Mouse (Mus musculus): Measurements from ENCODE around the gene Tbx10. TPM values are rescaled to one million over a fixed set of nuclear protein-coding genes. Genes with fewer than 3 reads are reported as not detected.

Tbx10 gene
- polyA plus RNA-seq, 1 experiment, result not detected

GRCm38 (mm10) chr19:3980917-3981316 lies 11.6 kb upstream of the Tbx10 start:
- peaks cover 2% of the 10 kb centered on the region for H3K4me1 ChIP-seq (ENCODE audit: control insufficient read depth, insufficient read depth, low read length)
- no peak overlapping the region for H3K4me3 ChIP-seq (ENCODE audit: low read depth, low read length)
- H3K9me3 ChIP-seq (replicated peaks; ENCODE audit: control insufficient read depth, insufficient read depth, low read length, poor library complexity, severe bottlenecking), result no peaks in the 10 kb centered on the region
- H3K27me3 ChIP-seq (ENCODE audit: control insufficient read depth, insufficient read depth, low read length, poor library complexity, severe bottlenecking), result no peaks in the 10 kb centered on the region
- no peak overlapping the region for H3K9ac ChIP-seq (ENCODE audit: low read depth, poor library complexity, severe bottlenecking)
- TF ChIP-seq CTCF (IDR thresholded peaks at IDR 0.05; ENCODE audit: low read depth, low read length), result no peak
- no peak for TF ChIP-seq POLR2A (IDR thresholded peaks at IDR 0.05; ENCODE audit: insufficient read depth, low read length)
- no peak for TF ChIP-seq EP300 (IDR thresholded peaks at IDR 0.05; ENCODE audit: insufficient read depth, low read depth, low read length)
- no peaks in the 10 kb centered on the region for H3K36me3 ChIP-seq (ENCODE audit: control insufficient read depth, insufficient read depth, low read length, poor library complexity, severe bottlenecking)
- H3K27ac ChIP-seq (ENCODE audit: insufficient read depth, low read length), result no peak overlapping the region

GRCm38 (mm10) chr19:3983527-3984200 lies 8.9 kb upstream of the Tbx10 start:
- Histone ChIP-seq H3K36me3 (ENCODE audit: control insufficient read depth, insufficient read depth, low read length, poor library complexity, severe bottlenecking) (no peaks in the 10 kb centered on the region), H3K4me3 (ENCODE audit: low read depth, low read length) (no peak overlapping the region), H3K9ac (ENCODE audit: low read depth, poor library complexity, severe bottlenecking) (no peak overlapping the region), H3K27ac (ENCODE audit: insufficient read depth, low read length) (no peak overlapping the region), H3K9me3 (replicated peaks; ENCODE audit: control insufficient read depth, insufficient read depth, low read length, poor library complexity, severe bottlenecking) (no peaks in the 10 kb centered on the region), H3K27me3 (ENCODE audit: control insufficient read depth, insufficient read depth, low read length, poor library complexity, severe bottlenecking) (no peaks in the 10 kb centered on the region), H3K4me1 (ENCODE audit: control insufficient read depth, insufficient read depth, low read length) (peaks cover 4% of the 10 kb centered on the region)
- TF ChIP-seq EP300 (IDR thresholded peaks at IDR 0.05; ENCODE audit: insufficient read depth, low read depth, low read length) (no peak), POLR2A (IDR thresholded peaks at IDR 0.05; ENCODE audit: insufficient read depth, low read length) (no peak), CTCF (IDR thresholded peaks at IDR 0.05; ENCODE audit: low read depth, low read length) (no peak)

GRCm38 (mm10) chr19:3985261-3985681 lies 7.3 kb upstream of the Tbx10 start:
- H3K9me3 ChIP-seq (replicated peaks; ENCODE audit: control insufficient read depth, insufficient read depth, low read length, poor library complexity, severe bottlenecking), result no peaks in the 10 kb centered on the region
- H3K27me3 ChIP-seq (ENCODE audit: control insufficient read depth, insufficient read depth, low read length, poor library complexity, severe bottlenecking), result no peaks in the 10 kb centered on the region
- H3K27ac ChIP-seq (ENCODE audit: insufficient read depth, low read length), result no peak overlapping the region
- peaks cover 4% of the 10 kb centered on the region for H3K4me1 ChIP-seq (ENCODE audit: control insufficient read depth, insufficient read depth, low read length)
- H3K36me3 ChIP-seq (ENCODE audit: control insufficient read depth, insufficient read depth, low read length, poor library complexity, severe bottlenecking), result no peaks in the 10 kb centered on the region
- no peak overlapping the region for H3K4me3 ChIP-seq (ENCODE audit: low read depth, low read length)
- TF ChIP-seq EP300 (IDR thresholded peaks at IDR 0.05; ENCODE audit: insufficient read depth, low read depth, low read length), result no peak
- no peak for TF ChIP-seq POLR2A (IDR thresholded peaks at IDR 0.05; ENCODE audit: insufficient read depth, low read length)
- TF ChIP-seq CTCF (IDR thresholded peaks at IDR 0.05; ENCODE audit: low read depth, low read length), result no peak
- H3K9ac ChIP-seq (ENCODE audit: low read depth, poor library complexity, severe bottlenecking), result no peak overlapping the region

- TF ChIP-seq EP300 (IDR thresholded peaks at IDR 0.05; ENCODE audit: insufficient read depth, low read depth, low read length) (no peak), POLR2A (IDR thresholded peaks at IDR 0.05; ENCODE audit: insufficient read depth, low read length) (peak; percentile 85)
- H3K27ac ChIP-seq (ENCODE audit: insufficient read depth, low read length), result no peak within 1 kb of the TSS
- H3K4me1 ChIP-seq (ENCODE audit: control insufficient read depth, insufficient read depth, low read length), result peaks cover 4% of the 10 kb centered on the region
- no peak within 1 kb of the TSS for H3K9ac ChIP-seq (ENCODE audit: low read depth, poor library complexity, severe bottlenecking)
- no peaks in the 10 kb centered on the region for H3K36me3 ChIP-seq (ENCODE audit: control insufficient read depth, insufficient read depth, low read length, poor library complexity, severe bottlenecking)
- H3K4me3 ChIP-seq (ENCODE audit: low read depth, low read length), result no peak within 1 kb of the TSS; the same call in 1 of the 2 replicates
- H3K9me3 ChIP-seq (replicated peaks; ENCODE audit: control insufficient read depth, insufficient read depth, low read length, poor library complexity, severe bottlenecking), result no peaks in the 10 kb centered on the region
- no peaks in the 10 kb centered on the region for H3K27me3 ChIP-seq (ENCODE audit: control insufficient read depth, insufficient read depth, low read length, poor library complexity, severe bottlenecking)
Measured at GRCm38 (mm10) chr19:3986334-3986733, 6.2 kb upstream of the Tbx10 start, which contains the start of gene Acy3. TSS of gene Acy3 (plus strand) at chr19:3986570.

- TF ChIP-seq CTCF (IDR thresholded peaks at IDR 0.05; ENCODE audit: low read depth, low read length), result no peak
- no peak for TF ChIP-seq EP300 (IDR thresholded peaks at IDR 0.05; ENCODE audit: insufficient read depth, low read depth, low read length)
- TF ChIP-seq POLR2A (IDR thresholded peaks at IDR 0.05; ENCODE audit: insufficient read depth, low read length), result no peak
- Histone ChIP-seq H3K9me3 (replicated peaks; ENCODE audit: control insufficient read depth, insufficient read depth, low read length, poor library complexity, severe bottlenecking) (no peaks in the 10 kb centered on the region), H3K4me1 (ENCODE audit: control insufficient read depth, insufficient read depth, low read length) (peaks cover 4% of the 10 kb centered on the region)
Measured at GRCm38 (mm10) chr19:3988066-3988465, 4.5 kb upstream of the Tbx10 start.

GRCm38 (mm10) chr19:3988750-3989149 lies 3.8 kb upstream of the Tbx10 start:
- no peak for TF ChIP-seq EP300 (IDR thresholded peaks at IDR 0.05; ENCODE audit: insufficient read depth, low read depth, low read length)
- peak; percentile 32 for TF ChIP-seq CTCF (IDR thresholded peaks at IDR 0.05; ENCODE audit: low read depth, low read length)
- Histone ChIP-seq H3K9me3 (replicated peaks; ENCODE audit: control insufficient read depth, insufficient read depth, low read length, poor library complexity, severe bottlenecking) (no peaks in the 10 kb centered on the region), H3K9ac (ENCODE audit: low read depth, poor library complexity, severe bottlenecking) (no peak overlapping the region), H3K4me1 (ENCODE audit: control insufficient read depth, insufficient read depth, low read length) (peaks cover 3% of the 10 kb centered on the region), H3K27ac (ENCODE audit: insufficient read depth, low read length) (no peak overlapping the region), H3K4me3 (ENCODE audit: low read depth, low read length) (no peak overlapping the region), H3K27me3 (ENCODE audit: control insufficient read depth, insufficient read depth, low read length, poor library complexity, severe bottlenecking) (no peaks in the 10 kb centered on the region), H3K36me3 (ENCODE audit: control insufficient read depth, insufficient read depth, low read length, poor library complexity, severe bottlenecking) (no peaks in the 10 kb centered on the region)

More at GRCm38 (mm10) chr19:3988066-3988465, 4.5 kb upstream of the Tbx10 start:
- Histone ChIP-seq H3K4me3 (ENCODE audit: low read depth, low read length) (no peak overlapping the region), H3K27ac (ENCODE audit: insufficient read depth, low read length) (no peak overlapping the region), H3K36me3 (ENCODE audit: control insufficient read depth, insufficient read depth, low read length, poor library complexity, severe bottlenecking) (no peaks in the 10 kb centered on the region), H3K9ac (ENCODE audit: low read depth, poor library complexity, severe bottlenecking) (no peak overlapping the region), H3K27me3 (ENCODE audit: control insufficient read depth, insufficient read depth, low read length, poor library complexity, severe bottlenecking) (no peaks in the 10 kb centered on the region)
